Mouse (Mus musculus) midbrain, postnatal 0 days (tissue): ENCODE data around the gene 1700029P11Rik. TPM values are rescaled to one million over a fixed set of nuclear protein-coding genes. Genes with fewer than 3 reads are reported as not detected.

Source experiments
- ATAC-seq: fragments of 200-750 bp; cut with Nextera tagmentation; 2 replicates; pipeline ENCODE4 v1.8.0; 2017; ENCODE audit warnings: moderate number of reproducible peaks, mild to moderate bottlenecking, moderate TSS enrichment, moderate library complexity; ENCODE audit not compliant: low FRiP score
- DNase-seq: peaks from one replicate; pipeline ENCODE4 v3.0.0-alpha.2; 2015; ENCODE audit warnings: low spot score
- H3K27ac ChIP-seq: fragments of 300-500 bp; sonication (generic); 2 replicates; pipeline ENCODE4 v1.5.1; 2014; ENCODE audit warnings: low read depth, mild to moderate bottlenecking, low read length, mixed read lengths
- H3K27me3 ChIP-seq: fragments of 300-500 bp; sonication (generic); 2 replicates; pipeline ENCODE4 v1.6.1; 2014; ENCODE audit warnings: low read length, control low read depth, mixed read lengths; ENCODE audit not compliant: insufficient read depth
- H3K36me3 ChIP-seq: fragments of 300-500 bp; sonication (generic); 2 replicates; pipeline ENCODE4 v1.6.1; 2014; ENCODE audit warnings: low read length, control low read depth, mixed read lengths; ENCODE audit not compliant: insufficient read depth
- H3K4me1 ChIP-seq: fragments of 300-500 bp; sonication (generic); 2 replicates; pipeline ENCODE4 v1.6.1; 2014; ENCODE audit warnings: mild to moderate bottlenecking, control low read depth, antibody characterized with exemption, low read length, mixed read lengths; ENCODE audit not compliant: insufficient read depth
- H3K4me2 ChIP-seq: fragments of 300-500 bp; sonication (generic); 2 replicates; pipeline ENCODE4 v1.6.1; 2014; ENCODE audit warnings: low read depth, mild to moderate bottlenecking, low read length, mixed read lengths; ENCODE audit not compliant: poor library complexity, severe bottlenecking
- H3K4me3 ChIP-seq: fragments of 300-500 bp; sonication (generic); 2 replicates; pipeline ENCODE4 v1.5.1; 2014; ENCODE audit warnings: low read depth, mild to moderate bottlenecking, low read length, moderate library complexity
- H3K9ac ChIP-seq: fragments of 300-500 bp; sonication (generic); replicated peaks from 2 replicates; pipeline ENCODE4 v1.6.1; 2014; ENCODE audit warnings: mild to moderate bottlenecking, low read length, moderate library complexity, mixed read lengths; ENCODE audit not compliant: poor library complexity, severe bottlenecking
- H3K9me3 ChIP-seq: fragments of 300-500 bp; sonication (generic); 2 replicates; pipeline ENCODE4 v1.6.1; 2016; ENCODE audit warnings: low read length, control low read depth
- CTCF ChIP-seq: IDR thresholded peaks from 2 replicates; pipeline ENCODE4 v1.5.1; 2016; ENCODE audit warnings: antibody characterized with exemption, mild to moderate bottlenecking
- WGBS: fragments of 180-500 bp; shearing (Covaris S2); extraction: QIAGEN DNeasy Blood & Tissue Kit; methylation state at CpG from one replicate; pipeline ENCODE4 v1.1.7; 2014; 5-methylcytosine and 5-hydroxymethylcytosine counted together
- polyA plus RNA-seq: library from polyadenylated mRNA; unstranded; fragments of >200 nt; fragmentation: Nextera tagmentation; extraction: Ambion mirVana; gene quantifications from 2 replicates; pipeline ENCODE4 v1.2.1, GENCODE M21; 2015
- total RNA-seq: library from RNA; depleted of rRNA; stranded (reverse); fragments of >200 nt; gene quantifications from 2 replicates; pipeline ENCODE4 v1.2.3, GENCODE M21; 2014

Gene 1700029P11Rik
- total and polyA plus RNA-seq, 2 experiments from 2014 or later: not detected

- no peak overlapping the region for H3K4me3 ChIP-seq
- H3K4me2 ChIP-seq: no peak overlapping the region
- no peaks in the 10 kb centered on the region for H3K9me3 ChIP-seq
- TF ChIP-seq CTCF: no peak
- peaks cover 20% of the 10 kb centered on the region for H3K36me3 ChIP-seq
- no peak for ATAC-seq
- DNase-seq: no peak
- H3K27ac ChIP-seq: peak overlapping the region; percentile 32; the same call in 1 of the 2 replicates
- H3K9ac ChIP-seq: no peak overlapping the region
- H3K4me1 ChIP-seq: 0 out of 2 replicates have a peak, but pooled peaks cover 10% of the 10 kb centered on the region
- 12% methylated on average over 9 of the region's 9 CpGs for WGBS
- H3K27me3 ChIP-seq: no peaks in the 10 kb centered on the region
These were observed 37.1 kb upstream of the 1700029P11Rik start for GRCm38 (mm10) chr15:81943176-81943749.

DNA sequence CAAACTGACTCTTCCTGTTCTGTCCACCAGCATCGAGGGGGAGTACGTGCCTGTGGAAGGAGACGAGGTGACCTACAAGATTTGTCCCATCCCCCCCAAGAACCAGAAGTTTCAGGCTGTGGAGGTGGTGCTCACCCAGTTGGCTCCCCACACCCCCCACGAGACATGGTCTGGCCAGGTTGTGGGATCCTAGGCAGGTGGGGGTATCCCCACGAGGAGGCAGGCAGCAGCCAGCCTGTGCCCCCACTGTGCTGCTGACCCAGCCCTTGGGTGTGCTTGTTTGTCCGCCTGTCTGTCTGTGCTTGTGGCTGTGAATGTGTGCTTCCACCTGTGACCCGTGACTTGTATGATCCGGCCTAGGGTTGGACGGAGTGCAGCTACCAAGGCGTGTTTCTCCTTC, 31.3 kb upstream of the 1700029P11Rik start:
- Histone ChIP-seq H3K4me3 (no peak overlapping the region), H3K27me3 (no peaks in the 10 kb centered on the region), H3K36me3 (peaks cover 58% of the 10 kb centered on the region), H3K9me3 (no peaks in the 10 kb centered on the region), H3K4me1 (no peaks in the 10 kb centered on the region), H3K4me2 (no peak overlapping the region), H3K27ac (no peak overlapping the region), H3K9ac (no peak overlapping the region)
- ATAC-seq (no peak), DNase-seq (no peak)
- 91% methylated on average over 10 of the region's 10 CpGs for whole genome bisulfite sequencing
- no peak for TF ChIP-seq CTCF

DNA sequence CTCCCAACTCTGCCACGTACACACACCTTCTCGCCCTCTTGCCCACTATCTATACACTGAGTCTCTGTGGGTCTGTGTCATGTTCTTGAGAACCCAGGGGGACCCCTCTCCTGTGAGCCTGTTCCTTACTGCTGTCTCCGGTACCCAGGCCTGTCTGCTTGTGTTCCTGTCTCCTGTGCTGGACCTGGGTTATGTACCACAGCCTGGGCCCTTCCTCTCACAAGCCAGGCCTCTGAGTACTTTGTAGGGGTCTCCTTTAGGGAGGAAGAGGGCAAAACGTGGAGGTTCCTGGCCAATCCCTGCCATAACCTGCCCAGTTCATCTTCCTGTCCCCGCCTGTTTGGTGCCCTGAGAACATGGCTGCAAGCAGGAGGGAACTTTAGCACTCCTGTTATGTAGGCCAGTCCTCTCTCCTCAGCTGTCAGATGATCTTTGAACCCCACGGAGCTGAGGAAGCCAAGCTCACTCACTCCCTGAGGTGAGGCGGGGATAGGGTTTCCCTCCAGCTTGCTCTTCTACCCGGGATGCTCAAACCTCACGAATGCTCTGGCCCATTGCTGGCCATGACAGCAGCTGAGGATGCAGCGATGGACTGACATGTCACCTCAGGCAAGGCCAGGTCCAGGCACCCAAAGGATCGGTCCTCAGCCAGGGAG, 30.7 kb upstream of the 1700029P11Rik start:
- ATAC-seq (no peak), DNase-seq (no peak)
- Histone ChIP-seq H3K9me3 (no peaks in the 10 kb centered on the region), H3K27ac (no peak overlapping the region), H3K9ac (no peak overlapping the region), H3K4me1 (no peaks in the 10 kb centered on the region), H3K36me3 (peaks cover 64% of the 10 kb centered on the region), H3K4me3 (no peak overlapping the region), H3K4me2 (no peak overlapping the region), H3K27me3 (no peaks in the 10 kb centered on the region)
- TF ChIP-seq CTCF: no peak
- 67% methylated on average over 11 of the region's 11 CpGs for WGBS

DNA sequence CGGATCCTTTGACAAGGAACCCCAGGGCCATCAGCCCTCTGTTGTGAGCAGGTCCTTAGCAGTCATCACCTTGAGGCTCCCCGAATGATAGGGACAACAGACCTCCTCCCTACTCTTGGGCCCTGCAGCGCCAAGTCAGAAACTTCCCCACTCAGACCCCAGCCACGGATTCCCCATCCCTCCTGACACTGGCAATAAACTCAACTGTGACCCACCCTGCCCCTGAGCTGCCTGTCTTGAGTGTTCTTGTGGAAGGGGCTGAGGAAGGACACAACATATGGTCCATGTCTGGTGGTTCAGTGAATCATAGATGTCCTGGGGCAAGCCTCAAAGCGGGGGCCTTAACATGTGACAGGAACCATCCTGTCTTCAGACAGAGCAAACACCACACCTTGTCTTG, 29.6 kb upstream of the 1700029P11Rik start:
- Histone ChIP-seq H3K4me3 (no peak overlapping the region), H3K36me3 (peaks cover 74% of the 10 kb centered on the region), H3K9ac (no peak overlapping the region), H3K4me2 (no peak overlapping the region), H3K4me1 (no peaks in the 10 kb centered on the region), H3K27me3 (no peaks in the 10 kb centered on the region), H3K9me3 (no peaks in the 10 kb centered on the region), H3K27ac (no peak overlapping the region)
- WGBS: 89% methylated on average over 5 of the region's 5 CpGs
- no peak for DNase-seq
- TF ChIP-seq CTCF: no peak
- no peak for ATAC-seq

GRCm38 (mm10) chr15:81951159-81951558, 29.2 kb upstream of the 1700029P11Rik start:
- Histone ChIP-seq H3K9me3 (no peaks in the 10 kb centered on the region), H3K4me3 (no peak overlapping the region), H3K36me3 (peaks cover 74% of the 10 kb centered on the region), H3K4me1 (no peaks in the 10 kb centered on the region), H3K9ac (no peak overlapping the region), H3K27me3 (no peaks in the 10 kb centered on the region), H3K27ac (no peak overlapping the region), H3K4me2 (no peak overlapping the region)
- ATAC-seq (0 out of 2 replicates have a peak, but pooled peaks have one; percentile 26), DNase-seq (no peak)
- TF ChIP-seq CTCF: 0 out of 2 replicates have a peak, but pooled peaks have one; percentile 11
- 92% methylated on average over 8 of the region's 9 CpGs for WGBS

DNA sequence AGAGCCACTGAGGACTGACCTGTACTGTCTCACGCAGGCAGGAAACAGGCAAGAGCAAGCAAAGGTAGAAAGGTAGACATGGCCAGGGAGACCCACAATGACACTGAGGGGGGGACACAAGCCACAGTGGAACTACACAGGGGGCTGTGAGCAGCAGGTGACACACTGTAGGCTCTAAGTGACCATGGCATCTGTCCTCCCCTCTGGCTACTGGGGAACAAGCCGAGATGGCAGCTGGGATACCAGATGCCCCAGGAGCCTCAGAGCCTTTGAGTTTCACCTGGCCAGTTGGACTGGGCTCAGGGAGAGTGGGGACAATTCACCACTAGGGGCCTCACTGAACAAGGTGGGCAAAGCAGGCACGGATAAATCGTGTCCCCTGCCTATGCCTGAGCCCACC, 28.0 kb upstream of the 1700029P11Rik start:
- TF ChIP-seq CTCF: peak; percentile 27
- H3K9me3 ChIP-seq: no peaks in the 10 kb centered on the region
- H3K36me3 ChIP-seq: peaks cover 66% of the 10 kb centered on the region
- H3K4me2 ChIP-seq: no peak overlapping the region
- H3K9ac ChIP-seq: no peak overlapping the region
- H3K27ac ChIP-seq: no peak overlapping the region
- H3K4me3 ChIP-seq: no peak overlapping the region
- H3K27me3 ChIP-seq: no peaks in the 10 kb centered on the region
- 60% methylated on average over 4 of the region's 4 CpGs for WGBS
- ATAC-seq (no peak), DNase-seq (no peak)
- H3K4me1 ChIP-seq: no peaks in the 10 kb centered on the region
